Mouse (Mus musculus) megakaryocyte-erythroid progenitor cell, adult 5-6 weeks (primary cell): ENCODE data around the gene Ndufa7. TPM values are rescaled to one million over a fixed set of nuclear protein-coding genes. Genes with fewer than 3 reads are reported as not detected.

Experiments used
- ATAC-seq: replicated peaks from 2 replicates; pipeline ENCODE4 v1.8.0; 2016; ENCODE audit warnings: mild to moderate bottlenecking, inconsistent platforms; ENCODE audit not compliant: severe bottlenecking, poor library complexity, low FRiP score, low TSS enrichment
- total RNA-seq, 2 experiments: library from RNA; stranded (forward) in 1 of 2; stranded (reverse) in 1 of 2; fragments of 200-1000, 215-1000 nt in 1 of 2; fragments of >200 nt in 1 of 2; fragmentation: Nextera tagmentation in 1 of 2; gene quantifications; 2 replicates each; pipeline ENCODE4 v1.2.3; 2014 to 2017

The Ndufa7 gene
- total RNA-seq (2014; fragmentation: Nextera tagmentation) (261 and 275 TPM in 2 replicates), total RNA-seq (2017) (85.6 and 250 TPM in 2 replicates)

GRCm38 (mm10) chr17:33824084-33824996 lies at the start of gene Ndufa7, which contains the start of gene Rps28:
Gene Ndufa7, plus strand, starts transcription at chr17:33824572.
Gene Rps28, minus strand, starts transcription at chr17:33824562.
- ATAC-seq: peak; percentile 89

DNA sequence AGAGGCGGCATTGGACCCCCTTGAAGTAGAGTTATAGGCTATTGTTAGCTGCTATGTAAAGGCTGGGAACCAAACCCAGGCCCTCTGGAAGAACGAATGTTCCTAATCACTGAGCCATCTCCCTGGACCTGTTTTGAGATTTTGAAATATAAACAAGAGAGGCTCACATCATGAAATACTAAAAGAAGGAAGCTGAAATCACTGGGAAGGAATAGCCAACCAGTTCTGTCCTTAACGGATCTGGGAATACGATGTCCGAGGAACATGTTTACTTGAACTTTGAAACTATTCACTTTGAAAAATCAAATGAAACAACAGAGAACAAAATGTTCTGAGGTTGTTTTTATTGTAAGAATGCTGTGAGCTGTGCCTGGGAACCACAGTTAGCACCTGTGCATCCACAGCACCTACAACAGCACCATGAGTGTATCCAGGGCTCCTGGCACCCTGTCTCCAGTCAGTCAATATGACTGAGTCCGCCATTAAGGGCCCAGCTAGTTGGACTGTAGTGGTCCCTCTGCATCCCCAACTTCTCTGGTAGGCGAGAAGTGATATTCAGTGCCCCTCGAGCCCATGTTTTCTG lies 49.7 kb upstream of the Ndufa7 start:
- no peak for ATAC-seq

GRCm38 (mm10) chr17:33775287-33775686 lies 49.1 kb upstream of the Ndufa7 start:
- no peak for ATAC-seq

GRCm38 (mm10) chr17:33779271-33779966 lies 45.0 kb upstream of the Ndufa7 start:
- no peak for ATAC-seq

DNA sequence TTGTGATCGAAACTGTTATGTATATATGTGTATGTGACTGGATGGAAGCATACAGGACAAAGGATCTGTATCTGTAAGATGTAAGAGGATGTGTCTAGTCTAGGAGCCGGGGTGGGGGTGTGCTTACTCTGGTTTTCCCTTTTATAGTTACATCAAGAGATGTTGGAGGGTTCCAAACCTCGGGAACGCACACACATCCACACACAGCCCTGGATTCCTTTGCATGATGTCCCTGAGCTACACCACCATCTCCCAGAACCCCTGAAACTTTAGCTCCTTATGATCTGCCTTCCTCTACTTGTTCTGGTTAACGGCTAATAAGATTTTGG lies 44.4 kb upstream of the Ndufa7 start:
- ATAC-seq: no peak

GRCm38 (mm10) chr17:33780431-33780830 lies 43.9 kb upstream of the Ndufa7 start:
- no peak for ATAC-seq

- peak; percentile 92 for ATAC-seq
Observed at GRCm38 (mm10) chr17:33781124-33781977, 43.0 kb upstream of the Ndufa7 start, which contains the start of gene Angptl4. Gene Angptl4, minus strand, starts transcription at chr17:33781830.

DNA sequence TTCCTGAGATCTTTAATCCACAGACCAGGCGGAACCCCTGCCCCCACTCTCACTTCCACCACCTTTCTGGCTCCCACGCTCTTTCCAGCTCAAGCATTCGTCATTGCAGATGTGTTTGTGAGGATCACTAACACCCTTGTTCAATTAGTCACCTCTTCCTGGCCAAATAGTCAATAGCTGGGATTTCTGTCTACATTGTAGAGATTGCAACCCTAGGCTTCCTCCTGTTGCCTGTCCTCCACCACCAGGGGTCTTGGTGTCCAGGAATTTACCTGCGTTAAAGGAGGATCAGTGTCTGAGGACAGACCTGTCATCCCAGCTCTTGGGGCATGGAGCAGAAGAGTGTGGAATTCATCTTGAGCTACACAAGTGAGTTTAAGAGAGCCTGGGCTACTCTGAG lies 42.3 kb upstream of the Ndufa7 start:
- ATAC-seq: no peak

DNA sequence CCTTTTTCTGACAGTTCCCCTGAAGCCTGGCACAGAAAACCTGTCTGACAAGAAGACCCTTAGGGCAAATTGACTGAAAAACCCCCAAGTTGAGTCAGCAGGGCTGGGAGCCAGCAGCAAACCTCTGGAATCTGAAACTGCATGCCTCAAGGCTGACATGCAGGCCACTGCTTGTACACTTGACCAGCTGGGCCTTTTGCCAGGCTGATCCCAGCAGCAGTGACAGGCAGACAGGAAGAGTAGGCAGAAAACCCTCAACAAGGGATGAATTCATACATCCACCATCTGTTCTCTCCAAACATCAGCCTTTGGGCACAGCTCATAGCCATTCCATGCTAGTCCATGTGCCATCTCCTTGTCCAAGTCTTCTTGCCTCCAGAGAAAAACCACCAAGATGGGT lies 41.0 kb upstream of the Ndufa7 start:
- no peak for ATAC-seq

DNA sequence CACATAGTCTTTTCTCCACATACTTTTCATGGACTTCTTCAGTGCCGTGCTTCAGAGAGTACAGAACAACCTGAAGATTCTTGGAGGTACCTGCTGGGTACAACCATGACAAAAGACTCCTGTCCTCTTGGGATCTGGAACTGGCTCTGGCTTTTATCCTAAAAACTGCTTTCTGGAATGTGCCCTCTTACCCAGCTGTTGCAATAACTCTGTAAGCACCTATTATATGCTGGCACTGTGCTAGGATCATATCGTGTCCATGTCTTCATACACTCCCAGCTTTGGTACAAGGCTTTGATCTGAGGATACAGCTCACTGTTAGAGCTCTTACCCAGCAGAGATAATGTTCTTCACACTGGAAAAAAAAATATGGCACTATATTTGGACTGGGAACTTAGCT lies 39.4 kb upstream of the Ndufa7 start:
- ATAC-seq: no peak

GRCm38 (mm10) chr17:33786375-33786774 lies 38.0 kb upstream of the Ndufa7 start:
- ATAC-seq: no peak

DNA sequence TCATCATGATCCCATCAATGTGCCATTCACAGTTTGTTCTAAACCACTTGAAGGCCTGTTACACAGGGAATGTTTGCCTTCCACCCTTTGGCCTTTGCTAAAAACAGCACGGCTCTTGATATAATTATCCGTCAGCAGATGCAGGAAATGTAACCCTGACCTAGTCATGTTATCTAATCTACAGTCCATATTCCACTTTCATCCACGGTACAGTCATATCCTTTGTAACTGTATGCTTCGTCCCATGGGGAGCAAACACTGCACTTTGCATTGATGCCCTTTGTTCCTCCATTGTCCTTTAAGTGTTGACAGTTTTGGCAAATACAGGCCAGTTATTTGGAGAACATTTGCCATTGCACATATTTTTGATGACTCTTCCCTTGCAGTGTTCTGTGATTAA lies 35.6 kb upstream of the Ndufa7 start:
- no peak for ATAC-seq

DNA sequence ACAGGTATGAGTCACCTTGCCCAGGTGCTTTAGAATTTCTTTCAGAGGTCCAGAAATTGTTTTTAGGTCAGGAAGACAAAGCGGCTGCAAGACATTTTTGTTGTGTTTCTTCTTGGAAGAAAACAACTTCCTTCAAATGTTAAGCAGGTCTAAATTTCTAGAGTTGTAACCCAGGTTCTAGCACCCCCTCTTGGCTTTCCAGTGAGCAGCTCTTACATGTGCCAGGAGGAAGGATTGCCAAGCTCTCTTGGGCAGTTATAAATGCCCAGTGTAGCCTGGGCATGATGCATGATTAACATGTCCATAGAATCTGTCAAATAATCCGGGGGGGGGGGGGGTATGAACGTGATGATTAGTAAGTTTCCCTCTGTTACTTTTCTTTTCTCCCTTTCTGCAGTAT lies 26.1 kb upstream of the Ndufa7 start:
- ATAC-seq: no peak

DNA sequence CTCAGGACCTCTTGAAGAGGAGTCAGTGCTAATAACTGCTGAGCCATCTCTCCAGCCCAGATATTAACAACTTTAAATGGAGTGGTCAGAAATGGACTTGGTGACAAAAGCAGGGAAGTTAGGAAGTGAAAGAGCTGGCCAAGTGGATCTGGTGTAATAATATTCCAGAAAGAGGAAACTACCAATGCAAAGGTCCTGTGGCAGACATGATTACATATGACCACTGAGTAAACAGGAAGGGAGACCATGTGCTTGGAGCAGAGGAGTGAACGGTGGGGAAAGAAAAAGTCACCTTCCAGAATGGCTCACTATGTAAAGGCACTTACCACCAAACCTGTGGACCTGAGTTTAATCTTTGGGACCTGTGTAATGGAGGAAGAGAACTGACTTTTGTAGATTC lies 25.1 kb upstream of the Ndufa7 start:
- no peak for ATAC-seq

- ATAC-seq: peak; percentile 26; the same call in 1 of the 2 replicates
Observed at GRCm38 (mm10) chr17:33802221-33802620, 22.2 kb upstream of the Ndufa7 start.

GRCm38 (mm10) chr17:33804205-33804604 lies 20.2 kb upstream of the Ndufa7 start:
- ATAC-seq: peak; percentile 63; the same call in 1 of the 2 replicates

GRCm38 (mm10) chr17:33804745-33805144 lies 19.6 kb upstream of the Ndufa7 start:
- no peak for ATAC-seq

DNA sequence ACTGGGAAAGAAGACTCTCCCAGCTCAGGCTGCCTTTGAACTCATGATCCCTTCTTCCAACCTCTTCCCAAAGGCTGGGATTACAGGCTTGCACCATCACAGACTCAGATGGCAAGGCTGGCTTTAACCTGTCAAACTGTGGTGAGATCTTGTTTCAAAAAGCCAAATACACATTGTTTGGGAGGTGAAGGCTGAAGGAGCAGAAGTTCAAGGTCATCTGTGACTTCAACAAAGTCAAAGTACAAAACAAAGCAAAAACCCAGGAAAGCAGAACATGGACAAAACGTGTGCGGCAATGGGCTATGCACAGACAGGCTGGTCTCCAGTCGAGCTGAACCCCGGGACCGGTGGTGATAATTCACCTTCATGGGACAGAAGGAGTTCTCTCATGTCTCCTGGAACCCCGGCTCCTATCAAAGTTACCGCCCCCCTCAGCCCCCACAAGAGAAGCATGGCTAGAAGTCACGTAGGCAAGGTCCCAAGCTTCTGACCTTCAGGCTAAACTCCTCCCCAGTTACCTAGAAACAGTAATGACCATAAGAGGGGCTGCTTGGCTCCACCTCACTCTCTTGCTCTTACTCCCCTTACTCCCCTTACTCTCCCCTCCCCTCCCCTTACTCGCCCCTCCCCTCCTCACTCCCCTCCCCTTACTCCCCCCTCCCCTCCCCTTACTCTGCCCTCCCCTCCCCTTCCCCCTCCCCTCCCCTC lies 17.0 kb upstream of the Ndufa7 start:
- no peak for ATAC-seq

GRCm38 (mm10) chr17:33808192-33808591 lies 16.2 kb upstream of the Ndufa7 start:
- ATAC-seq: no peak
